In genomic region chr5:22139015-22139414, GRCm38 (mm10) we compare ENCODE assay signal across 20 mouse cellular contexts.
DNase-seq lines count a peak whose midpoint lies in the region; ATAC-seq and TF ChIP-seq lines count a peak whose summit lies in the region.
"Had no signal": no experiment of that assay in that cellular context is flagged by ENCODE, and none has a peak within 500 bp of the region (broad histone marks: within the 10 kb centered on the region; RNA-seq: fewer than 3 reads in every experiment).

No protein-coding gene starts in this region.

- H3K9me3 ChIP-seq in heart, embryonic 10.5 days, result no peaks in the 10 kb centered on the region
- H3K9me3 ChIP-seq in heart, embryonic 16.5 days (replicated peaks; ENCODE audit: control insufficient read depth, low read length), result peaks cover 6% of the 10 kb centered on the region
- H3K9me3 ChIP-seq in midbrain, embryonic 14.5 days (ENCODE audit: control insufficient read depth, low read length), result no peaks in the 10 kb centered on the region
- H3K9me3 ChIP-seq in midbrain, embryonic 16.5 days (replicated peaks; ENCODE audit: control insufficient read depth, low read length, poor library complexity, severe bottlenecking), result no peaks in the 10 kb centered on the region; the same call in 1 of the 2 replicates
- H3K9me3 ChIP-seq: intestine, embryonic 15.5 days had no signal

- no peaks in the 10 kb centered on the region for H3K36me3 ChIP-seq in heart, embryonic 10.5 days
- no peaks in the 10 kb centered on the region for H3K36me3 ChIP-seq in heart, embryonic 16.5 days (ENCODE audit: control insufficient read depth, insufficient read depth)
- H3K36me3 ChIP-seq in heart, adult 2 months (ENCODE audit: control insufficient read depth, insufficient read depth, low read length), result no peaks in the 10 kb centered on the region
- H3K36me3 ChIP-seq in midbrain, embryonic 14.5 days (ENCODE audit: control insufficient read depth, insufficient read depth, low read length), result no peaks in the 10 kb centered on the region
- no peaks in the 10 kb centered on the region for H3K36me3 ChIP-seq in midbrain, embryonic 16.5 days (ENCODE audit: control insufficient read depth, insufficient read depth, low read length)
- H3K36me3 ChIP-seq: embryonic facial prominence, embryonic 13.5 days; forebrain, embryonic 12.5 days; heart, embryonic 12.5 days; hindbrain, embryonic 10.5 days; intestine, embryonic 15.5 days had no signal

- no peak overlapping the region for H3K4me2 ChIP-seq in heart, embryonic 16.5 days (ENCODE audit: low read depth, low read length)
- H3K4me2 ChIP-seq in midbrain, embryonic 14.5 days (ENCODE audit: low read length), result no peak overlapping the region
- no peak overlapping the region for H3K4me2 ChIP-seq in midbrain, embryonic 16.5 days (ENCODE audit: low read length)
- H3K4me2 ChIP-seq: embryonic facial prominence, embryonic 13.5 days; forebrain, embryonic 12.5 days; heart, embryonic 12.5 days; hindbrain, embryonic 14.5 days; intestine, embryonic 15.5 days had no signal

- no peak for ATAC-seq in heart, embryonic 16.5 days (replicated peaks; ENCODE audit: extremely low read depth, insufficient read depth, low FRiP score)
- ATAC-seq in midbrain, embryonic 14.5 days (ENCODE audit: low FRiP score, low TSS enrichment), result no peak; the same call in 1 of the 2 replicates
- ATAC-seq in midbrain, embryonic 16.5 days, result no peak; the same call in 1 of the 2 replicates
- ATAC-seq: intestine, embryonic 15.5 days had no signal

- no peaks in the 10 kb centered on the region for H3K27me3 ChIP-seq in heart, embryonic 10.5 days (ENCODE audit: insufficient read depth, poor library complexity, severe bottlenecking)
- H3K27me3 ChIP-seq in heart, embryonic 16.5 days (ENCODE audit: control insufficient read depth, insufficient read depth, low read length), result no peaks in the 10 kb centered on the region
- no peaks in the 10 kb centered on the region for H3K27me3 ChIP-seq in heart, adult 2 months (ENCODE audit: control insufficient read depth, insufficient read depth, low read length)
- H3K27me3 ChIP-seq in midbrain, embryonic 14.5 days (ENCODE audit: control insufficient read depth, insufficient read depth, low read length), result no peaks in the 10 kb centered on the region
- no peaks in the 10 kb centered on the region for H3K27me3 ChIP-seq in midbrain, embryonic 16.5 days (ENCODE audit: control insufficient read depth, insufficient read depth, low read depth, low read length)
- H3K27me3 ChIP-seq: embryonic facial prominence, embryonic 13.5 days; forebrain, embryonic 12.5 days; heart, embryonic 12.5 days; intestine, embryonic 15.5 days had no signal

- no peak overlapping the region for H3K4me3 ChIP-seq in heart, embryonic 10.5 days
- no peak overlapping the region for H3K4me3 ChIP-seq in heart, embryonic 16.5 days (ENCODE audit: low read length)
- H3K4me3 ChIP-seq in heart, adult 2 months, result no peak overlapping the region
- H3K4me3 ChIP-seq in midbrain, embryonic 14.5 days (replicated peaks; ENCODE audit: low read depth, low read length), result no peak overlapping the region
- H3K4me3 ChIP-seq in midbrain, embryonic 16.5 days (ENCODE audit: low read depth, low read length), result no peak overlapping the region
- H3K4me3 ChIP-seq: embryonic facial prominence, embryonic 13.5 days; forebrain, embryonic 12.5 days; gastrocnemius, adult 2 months; heart, embryonic 12.5 days; hindbrain, embryonic 10.5 days; intestine, embryonic 15.5 days had no signal

- intact Hi-C loops in heart, adult 2 months (cut with DNase I), result no loop called here

- no peaks in the 10 kb centered on the region for H3K79me2 ChIP-seq in heart, adult 2 months (replicated peaks; ENCODE audit: control insufficient read depth, insufficient read depth, low read length)

- TF ChIP-seq POLR2A in heart, adult 2 months (IDR thresholded peaks at IDR 0.05; ENCODE audit: insufficient read depth, low read depth, low read length), result no peak
- no peak for TF ChIP-seq POLR2A in brain, embryonic 14.5 days (IDR thresholded peaks at IDR 0.05; ENCODE audit: borderline replicate concordance, extremely low read depth, insufficient read depth, insufficient read length, poor library complexity, severe bottlenecking)

- WGBS in heart, embryonic 10.5 days, result 71% methylated on average over 2 of the region's 2 CpGs
- 71% methylated on average over 2 of the region's 2 CpGs for WGBS in heart, embryonic 16.5 days
- 68% methylated on average over 2 of the region's 2 CpGs for WGBS in heart, adult 2 months
- WGBS in midbrain, embryonic 14.5 days, result 44% methylated on average over 2 of the region's 2 CpGs
- 42% methylated on average over 2 of the region's 2 CpGs for WGBS in midbrain, embryonic 16.5 days

- no peak for TF ChIP-seq CTCF in heart, adult 2 months (IDR thresholded peaks at IDR 0.05)
- no peak for TF ChIP-seq CTCF in brain, embryonic 14.5 days (IDR thresholded peaks at IDR 0.05; ENCODE audit: borderline replicate concordance, extremely low read depth, insufficient read depth, insufficient read length)

- no peak for DNase-seq in heart, embryonic 10.5 days (ENCODE audit: low spot score)
- DNase-seq in heart, adult 8-10 months (ENCODE audit: low spot score), result no peak
- no peak for DNase-seq in heart, adult 2 months
- DNase-seq in midbrain, embryonic 14.5 days, result peak; percentile 62
- DNase-seq in brain, embryonic 14.5 days (ENCODE audit: low read depth), result peak; percentile 67
- no peak for DNase-seq in lung, postnatal 14 days
- DNase-seq: adrenal gland, postnatal 10 days; cerebellum, adult 18-20 months; cerebellum, adult 9-11 months; cerebellum, postnatal 36 days; gastrocnemius, adult 2 months; gastrocnemius, postnatal 25 days had no signal

- H3K4me1 ChIP-seq in heart, embryonic 10.5 days, result 0 out of 2 replicates have a peak, but pooled peaks cover 2% of the 10 kb centered on the region
- peaks cover 11% of the 10 kb centered on the region for H3K4me1 ChIP-seq in heart, embryonic 16.5 days (ENCODE audit: control insufficient read depth, insufficient read depth, low read length)
- H3K4me1 ChIP-seq in heart, adult 2 months (ENCODE audit: control insufficient read depth, insufficient read depth, low read length), result no peaks in the 10 kb centered on the region
- no peaks in the 10 kb centered on the region for H3K4me1 ChIP-seq in midbrain, embryonic 14.5 days (ENCODE audit: control insufficient read depth, insufficient read depth, low read length)
- no peaks in the 10 kb centered on the region for H3K4me1 ChIP-seq in midbrain, embryonic 16.5 days (ENCODE audit: control insufficient read depth, insufficient read depth, low read length)
- H3K4me1 ChIP-seq: forebrain, embryonic 12.5 days; hindbrain, embryonic 10.5 days; intestine, embryonic 15.5 days had no signal

- TF ChIP-seq EP300 in heart, adult 2 months (IDR thresholded peaks at IDR 0.05; ENCODE audit: insufficient read depth, low read depth, low read length), result no peak

- H3K27ac ChIP-seq in heart, embryonic 10.5 days, result 0 out of 2 replicates have a peak overlapping the region, but pooled peaks have one; percentile 10
- peak overlapping the region; percentile 50 for H3K27ac ChIP-seq in heart, embryonic 16.5 days (ENCODE audit: low read length)
- H3K27ac ChIP-seq in heart, adult 2 months, result no peak overlapping the region
- H3K27ac ChIP-seq in midbrain, embryonic 14.5 days (replicated peaks; ENCODE audit: low read depth, low read length), result no peak overlapping the region; the same call in 1 of the 2 replicates
- H3K27ac ChIP-seq in midbrain, embryonic 16.5 days (ENCODE audit: low read length), result no peak overlapping the region
- H3K27ac ChIP-seq: embryonic facial prominence, embryonic 13.5 days; forebrain, embryonic 12.5 days; gastrocnemius, adult 2 months; hindbrain, embryonic 10.5 days; hindbrain, embryonic 14.5 days; intestine, embryonic 15.5 days had no signal

- no peak overlapping the region for H3K9ac ChIP-seq in heart, embryonic 16.5 days (ENCODE audit: low read length)
- no peak overlapping the region for H3K9ac ChIP-seq in heart, adult 2 months (ENCODE audit: low read depth, low read length)
- H3K9ac ChIP-seq in midbrain, embryonic 14.5 days (replicated peaks; ENCODE audit: low read length), result no peak overlapping the region
- H3K9ac ChIP-seq in midbrain, embryonic 16.5 days (ENCODE audit: low read depth, low read length), result no peak overlapping the region
- H3K9ac ChIP-seq: embryonic facial prominence, embryonic 13.5 days; forebrain, embryonic 12.5 days; heart, embryonic 12.5 days; hindbrain, embryonic 14.5 days; intestine, embryonic 15.5 days had no signal

Comparison
In these comparisons a context has a peak if more than half of its experiments do, and no peak if none do; other contexts are left out.
1. H3K27ac ChIP-seq: peak in heart, embryonic 10.5 days (single experiment) and heart, embryonic 16.5 days (single experiment); none in heart, adult 2 months (single experiment), midbrain, embryonic 14.5 days (single experiment) and midbrain, embryonic 16.5 days (single experiment).
2. DNase-seq: peak in midbrain, embryonic 14.5 days (single experiment) and brain, embryonic 14.5 days (single experiment); none in heart, embryonic 10.5 days (single experiment), heart, adult 8-10 months (single experiment), heart, adult 2 months (0 of 2) and lung, postnatal 14 days (single experiment).